Mouse (Mus musculus): ENCODE results near the gene Diaph3. TPM values are rescaled to one million over a fixed set of nuclear protein-coding genes. Genes with fewer than 3 reads are reported as not detected.

Gene Diaph3
- total and polyA plus RNA-seq, 2 experiments: 0.18 TPM; not detected in 1

DNA sequence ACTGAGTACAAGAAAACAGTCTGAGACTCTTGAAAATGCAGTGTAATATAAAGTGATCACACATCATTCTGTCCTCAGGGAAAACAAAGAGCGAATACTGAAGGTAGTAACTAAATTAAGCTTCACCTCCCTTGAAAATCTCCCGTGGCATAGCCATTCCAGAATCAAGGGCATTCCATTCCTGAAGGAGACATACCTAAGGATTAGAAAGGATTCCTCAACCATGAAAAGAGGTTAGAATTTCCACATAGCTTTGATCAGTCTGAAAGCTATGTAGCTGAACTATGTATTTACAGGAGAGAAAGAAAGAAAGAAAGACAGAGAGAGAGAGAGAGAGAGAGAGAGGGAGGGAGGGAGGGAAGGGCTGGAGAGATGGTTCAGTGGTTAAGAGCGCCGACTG, 210.3 kb downstream of the Diaph3 start:
- Histone ChIP-seq H3K4me1 (ENCODE audit: control insufficient read depth, insufficient read depth, low read length) (no peaks in the 10 kb centered on the region), H3K36me3 (ENCODE audit: control insufficient read depth, insufficient read depth, low read length) (no peaks in the 10 kb centered on the region), H3K4me3 (ENCODE audit: insufficient read depth, low read depth, low read length) (no peak overlapping the region), H3K79me2 (ENCODE audit: control insufficient read depth, insufficient read depth, low read length) (no peaks in the 10 kb centered on the region), H3K27ac (replicated peaks; ENCODE audit: insufficient read depth, low read depth, low read length) (no peak overlapping the region), H3K27me3 (ENCODE audit: control insufficient read depth, insufficient read depth, low read length) (no peaks in the 10 kb centered on the region), H3K9ac (ENCODE audit: low read depth, low read length) (no peak overlapping the region)
- TF ChIP-seq POLR2A (IDR thresholded peaks at IDR 0.05; ENCODE audit: extremely low read depth, insufficient read depth, low read length): no peak
- TF ChIP-seq CTCF (IDR thresholded peaks at IDR 0.05; ENCODE audit: low read depth, low read length): no peak
- DNase-seq (ENCODE audit: extremely low read depth, low read depth, low spot score): no peak
- 93% methylated on average over 4 of the region's 4 CpGs for WGBS

DNA sequence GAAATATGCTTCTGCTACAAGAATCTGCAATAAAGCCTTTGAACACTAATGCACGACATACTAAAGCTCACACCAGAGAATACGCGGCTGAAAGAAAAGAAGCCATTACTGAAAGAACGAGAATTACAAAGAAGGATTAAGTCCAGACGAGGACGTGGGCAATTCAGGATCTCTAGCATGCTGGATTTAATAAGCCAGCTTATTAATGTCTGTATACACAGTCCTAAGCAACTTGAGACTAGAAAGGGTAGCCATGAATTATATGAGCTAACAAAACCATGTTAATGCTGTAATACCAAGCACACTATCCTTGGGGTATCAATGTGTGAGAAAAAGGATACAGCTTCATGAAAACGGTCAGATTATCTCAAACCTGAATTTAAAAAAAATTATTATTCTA, 214.2 kb downstream of the Diaph3 start:
- Histone ChIP-seq H3K27ac (replicated peaks; ENCODE audit: insufficient read depth, low read depth, low read length) (no peak overlapping the region), H3K27me3 (ENCODE audit: control insufficient read depth, insufficient read depth, low read length) (no peaks in the 10 kb centered on the region), H3K36me3 (ENCODE audit: control insufficient read depth, insufficient read depth, low read length) (no peaks in the 10 kb centered on the region), H3K4me1 (ENCODE audit: control insufficient read depth, insufficient read depth, low read length) (no peaks in the 10 kb centered on the region), H3K9ac (ENCODE audit: low read depth, low read length) (no peak overlapping the region), H3K79me2 (ENCODE audit: control insufficient read depth, insufficient read depth, low read length) (no peaks in the 10 kb centered on the region), H3K4me3 (ENCODE audit: insufficient read depth, low read depth, low read length) (no peak overlapping the region)
- WGBS: 96% methylated on average over 7 of the region's 7 CpGs
- TF ChIP-seq POLR2A (IDR thresholded peaks at IDR 0.05; ENCODE audit: extremely low read depth, insufficient read depth, low read length) (no peak), CTCF (IDR thresholded peaks at IDR 0.05; ENCODE audit: low read depth, low read length) (no peak)
- no peak for DNase-seq (ENCODE audit: extremely low read depth, low read depth, low spot score)

DNA sequence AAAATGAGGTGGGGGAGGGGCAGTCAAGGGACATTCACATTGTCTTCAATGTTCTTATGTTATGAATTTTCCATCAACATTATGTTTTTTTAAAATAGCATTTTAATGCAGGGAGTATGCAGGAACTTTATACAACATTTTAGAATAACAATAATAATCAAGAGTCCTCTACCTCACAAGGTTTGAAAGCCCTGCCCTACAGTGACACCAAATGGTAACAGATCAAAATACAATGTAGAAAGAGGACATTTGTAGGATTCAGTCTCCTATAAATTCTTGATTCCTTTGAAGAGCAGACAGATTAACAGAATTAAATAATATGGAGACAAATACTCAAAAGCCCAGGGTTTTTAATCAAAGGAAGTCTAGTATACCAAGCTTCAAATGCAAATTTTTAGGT, 242.1 kb downstream of the Diaph3 start:
- no peak for DNase-seq (ENCODE audit: extremely low read depth, low read depth, low spot score)
- H3K4me3 ChIP-seq (ENCODE audit: insufficient read depth, low read depth, low read length): no peak overlapping the region
- H3K4me1 ChIP-seq (ENCODE audit: control insufficient read depth, insufficient read depth, low read length): no peaks in the 10 kb centered on the region
- 0 out of 2 replicates have a peak, but pooled peaks have one; percentile 3 for TF ChIP-seq CTCF (IDR thresholded peaks at IDR 0.05; ENCODE audit: low read depth, low read length)
- no peak for TF ChIP-seq POLR2A (IDR thresholded peaks at IDR 0.05; ENCODE audit: extremely low read depth, insufficient read depth, low read length)
- no peaks in the 10 kb centered on the region for H3K36me3 ChIP-seq (ENCODE audit: control insufficient read depth, insufficient read depth, low read length)
- no peaks in the 10 kb centered on the region for H3K79me2 ChIP-seq (ENCODE audit: control insufficient read depth, insufficient read depth, low read length)
- no peaks in the 10 kb centered on the region for H3K27me3 ChIP-seq (ENCODE audit: control insufficient read depth, insufficient read depth, low read length)
- no peak overlapping the region for H3K27ac ChIP-seq (replicated peaks; ENCODE audit: insufficient read depth, low read depth, low read length)
- H3K9ac ChIP-seq (ENCODE audit: low read depth, low read length): no peak overlapping the region

DNA sequence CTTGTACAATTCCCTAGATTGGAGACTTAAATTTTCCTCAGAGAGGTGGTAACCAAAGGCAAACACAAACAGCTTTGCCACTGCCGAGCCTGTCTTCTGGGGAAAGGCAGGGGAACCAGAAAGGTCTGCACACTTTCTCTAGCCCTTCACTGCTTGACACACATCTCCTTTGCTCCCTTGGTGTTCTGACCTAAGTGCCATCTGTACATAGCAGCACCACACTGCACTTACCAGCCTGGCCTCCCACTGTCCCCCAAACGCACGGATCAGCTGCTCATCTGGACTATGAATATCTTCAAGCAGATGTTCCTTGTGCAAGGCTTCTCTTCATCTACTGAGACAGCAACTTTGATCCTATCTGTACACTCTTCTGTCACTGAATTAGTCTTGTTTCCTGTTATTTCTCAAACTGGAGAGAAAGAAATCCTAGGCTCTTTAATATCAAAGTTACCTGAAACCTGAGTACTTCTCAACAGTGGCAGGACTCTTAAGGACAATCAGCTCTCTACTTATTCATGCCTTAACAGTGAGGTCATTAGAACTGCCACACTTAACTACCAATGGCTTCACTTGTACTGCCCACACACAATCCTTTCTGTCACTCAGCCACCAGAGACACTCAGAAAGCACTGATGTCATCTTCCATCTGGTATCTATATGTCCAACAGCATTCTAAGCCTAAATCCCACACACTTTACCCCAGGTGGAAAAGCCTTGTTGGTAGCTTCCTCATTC, 251.8 kb downstream of the Diaph3 start:
- no peaks in the 10 kb centered on the region for H3K4me1 ChIP-seq (ENCODE audit: control insufficient read depth, insufficient read depth, low read length)
- TF ChIP-seq POLR2A (IDR thresholded peaks at IDR 0.05; ENCODE audit: extremely low read depth, insufficient read depth, low read length) (no peak), CTCF (IDR thresholded peaks at IDR 0.05; ENCODE audit: low read depth, low read length) (no peak)
- no peaks in the 10 kb centered on the region for H3K36me3 ChIP-seq (ENCODE audit: control insufficient read depth, insufficient read depth, low read length)
- WGBS: 87% methylated on average over 3 of the region's 3 CpGs
- H3K9ac ChIP-seq (ENCODE audit: low read depth, low read length): no peak overlapping the region
- H3K27me3 ChIP-seq (ENCODE audit: control insufficient read depth, insufficient read depth, low read length): no peaks in the 10 kb centered on the region
- H3K79me2 ChIP-seq (ENCODE audit: control insufficient read depth, insufficient read depth, low read length): no peaks in the 10 kb centered on the region
- DNase-seq (ENCODE audit: extremely low read depth, low read depth, low spot score): no peak
- H3K27ac ChIP-seq (replicated peaks; ENCODE audit: insufficient read depth, low read depth, low read length): no peak overlapping the region
- H3K4me3 ChIP-seq (ENCODE audit: insufficient read depth, low read depth, low read length): no peak overlapping the region

DNA sequence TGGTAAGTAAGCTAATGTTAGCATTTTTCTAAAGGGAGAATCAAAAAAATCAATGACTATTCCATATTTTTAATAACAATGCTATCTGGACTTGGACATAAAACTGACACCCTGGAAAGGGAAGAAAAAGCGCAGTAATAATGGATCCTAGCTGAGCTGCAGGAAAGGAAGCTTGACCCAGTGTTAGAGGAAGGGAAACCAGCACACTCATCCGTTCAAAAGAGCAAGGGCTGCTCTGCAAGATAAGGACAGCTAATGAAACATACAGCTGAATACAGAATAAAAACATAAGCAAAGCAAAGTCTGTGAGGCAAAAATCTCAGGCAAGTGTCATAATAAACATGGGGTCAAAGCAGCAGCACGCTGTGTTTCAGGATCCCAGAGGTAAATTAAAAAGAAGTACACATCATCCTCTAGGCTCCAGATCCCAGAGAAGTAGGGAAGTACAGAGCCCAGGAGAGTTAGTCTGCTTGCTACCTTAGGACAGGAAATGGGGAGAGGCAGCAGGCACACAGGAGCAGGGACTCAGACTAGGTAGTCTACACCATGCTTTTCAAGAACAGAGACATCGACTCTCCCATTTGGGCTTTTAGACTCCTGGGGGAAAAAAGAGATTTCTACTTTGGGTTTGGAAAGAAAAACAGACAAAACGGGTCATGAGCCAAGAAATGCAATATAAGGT, 255.5 kb downstream of the Diaph3 start:
- TF ChIP-seq CTCF (IDR thresholded peaks at IDR 0.05; ENCODE audit: low read depth, low read length) (no peak), POLR2A (IDR thresholded peaks at IDR 0.05; ENCODE audit: extremely low read depth, insufficient read depth, low read length) (no peak)
- Histone ChIP-seq H3K4me1 (ENCODE audit: control insufficient read depth, insufficient read depth, low read length) (no peaks in the 10 kb centered on the region), H3K36me3 (ENCODE audit: control insufficient read depth, insufficient read depth, low read length) (no peaks in the 10 kb centered on the region), H3K4me3 (ENCODE audit: insufficient read depth, low read depth, low read length) (no peak overlapping the region), H3K27ac (replicated peaks; ENCODE audit: insufficient read depth, low read depth, low read length) (no peak overlapping the region), H3K9ac (ENCODE audit: low read depth, low read length) (no peak overlapping the region), H3K27me3 (ENCODE audit: control insufficient read depth, insufficient read depth, low read length) (no peaks in the 10 kb centered on the region), H3K79me2 (ENCODE audit: control insufficient read depth, insufficient read depth, low read length) (no peaks in the 10 kb centered on the region)
- no peak for DNase-seq (ENCODE audit: extremely low read depth, low read depth, low spot score)
- WGBS: 68% methylated on average over 5 of the region's 5 CpGs

DNA sequence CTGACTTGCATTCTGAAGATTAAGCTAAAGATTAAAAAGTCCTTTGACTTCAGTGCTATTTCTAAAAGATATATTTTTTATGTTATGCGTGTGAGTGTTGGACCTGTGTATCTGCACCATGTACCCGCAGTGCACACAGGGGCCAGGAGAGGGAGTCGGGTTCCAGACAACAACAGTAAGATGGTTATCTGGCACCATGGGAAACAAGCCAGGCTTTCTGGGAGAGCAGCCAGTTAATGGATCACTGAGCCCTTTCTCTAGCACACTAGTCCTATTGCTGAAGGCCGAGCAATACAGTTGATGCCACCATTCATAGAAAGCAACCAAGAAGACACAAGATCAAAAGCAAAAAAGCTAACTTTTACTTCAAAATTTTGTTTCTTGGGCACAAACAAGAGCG, 271.5 kb downstream of the Diaph3 start:
- 60% methylated on average over 5 of the region's 5 CpGs for WGBS
- Histone ChIP-seq H3K79me2 (ENCODE audit: control insufficient read depth, insufficient read depth, low read length) (no peaks in the 10 kb centered on the region), H3K4me1 (ENCODE audit: control insufficient read depth, insufficient read depth, low read length) (no peaks in the 10 kb centered on the region), H3K4me3 (ENCODE audit: insufficient read depth, low read depth, low read length) (no peak overlapping the region), H3K36me3 (ENCODE audit: control insufficient read depth, insufficient read depth, low read length) (no peaks in the 10 kb centered on the region), H3K27ac (replicated peaks; ENCODE audit: insufficient read depth, low read depth, low read length) (no peak overlapping the region), H3K9ac (ENCODE audit: low read depth, low read length) (no peak overlapping the region), H3K27me3 (ENCODE audit: control insufficient read depth, insufficient read depth, low read length) (no peaks in the 10 kb centered on the region)
- TF ChIP-seq CTCF (IDR thresholded peaks at IDR 0.05; ENCODE audit: low read depth, low read length) (peak; percentile 87), POLR2A (IDR thresholded peaks at IDR 0.05; ENCODE audit: extremely low read depth, insufficient read depth, low read length) (no peak)
- DNase-seq (ENCODE audit: extremely low read depth, low read depth, low spot score): peak; percentile 81

All from liver, adult 2 months (tissue).